Mouse (Mus musculus) midbrain, embryonic 14.5 days (tissue): ENCODE measurements at regions not wholly inside any gene's neighbourhood (a gene's known extent, or its start where the extent isn't known, plus 50 kb on each side); places are given as distances from the start of the nearest gene placed in this dataset.

Source experiments
- ATAC-seq: fragments of 200-750 bp; cut with Nextera tagmentation; 2 replicates; pipeline ENCODE4 v1.8.0; 2017; ENCODE audit warnings: moderate number of reproducible peaks, moderate library complexity; ENCODE audit not compliant: low FRiP score, low TSS enrichment
- DNase-seq: peaks from one replicate; pipeline ENCODE4 v3.0.0-alpha.2; 2015
- H3K27ac ChIP-seq: fragments of 300-500 bp; sonication (generic); replicated peaks from 2 replicates; pipeline ENCODE4 v1.5.1; 2014; ENCODE audit warnings: mild to moderate bottlenecking, low read depth, low read length, moderate library complexity
- H3K27me3 ChIP-seq: fragments of 300-500 bp; sonication (generic); 2 replicates; pipeline ENCODE4 v1.6.1; 2014; ENCODE audit warnings: low read length, control low read depth, mixed read lengths; ENCODE audit not compliant: control insufficient read depth, insufficient read depth
- H3K36me3 ChIP-seq: fragments of 300-500 bp; sonication (generic); 2 replicates; pipeline ENCODE4 v1.6.1; 2014; ENCODE audit warnings: low read length, control low read depth; ENCODE audit not compliant: control insufficient read depth, insufficient read depth
- H3K4me1 ChIP-seq: fragments of 300-500 bp; sonication (generic); 2 replicates; pipeline ENCODE4 v1.6.1; 2014; ENCODE audit warnings: mild to moderate bottlenecking, antibody characterized with exemption, low read length, control low read depth; ENCODE audit not compliant: control insufficient read depth, insufficient read depth
- H3K4me2 ChIP-seq: fragments of 300-500 bp; sonication (generic); 2 replicates; pipeline ENCODE4 v1.6.1; 2014; ENCODE audit warnings: mild to moderate bottlenecking, low read length, moderate library complexity
- H3K4me3 ChIP-seq: fragments of 300-500 bp; sonication (generic); replicated peaks from 2 replicates; pipeline ENCODE4 v1.5.1; 2014; ENCODE audit warnings: low read depth, low read length
- H3K9ac ChIP-seq: fragments of 300-500 bp; sonication (generic); replicated peaks from 2 replicates; pipeline ENCODE4 v1.6.1; 2014; ENCODE audit warnings: mild to moderate bottlenecking, low read length, moderate library complexity
- H3K9me3 ChIP-seq: fragments of 300-500 bp; sonication (generic); 2 replicates; pipeline ENCODE4 v1.6.1; 2016; ENCODE audit warnings: low read length, control low read depth, mixed read lengths; ENCODE audit not compliant: control insufficient read depth
- WGBS: fragments of 180-500 bp; shearing (Covaris S2); extraction: QIAGEN DNeasy Blood & Tissue Kit; methylation state at CpG from one replicate; pipeline ENCODE4 v1.1.7; 2014; 5-methylcytosine and 5-hydroxymethylcytosine counted together

GRCm38 (mm10) chr16:24165461-24166081, 176.9 kb upstream of the Bcl6 start:
- WGBS = 68% methylated on average over 11 of the region's 11 CpGs
- Histone ChIP-seq H3K4me3 (no peak overlapping the region), H3K27me3 (no peaks in the 10 kb centered on the region), H3K4me2 (no peak overlapping the region), H3K36me3 (no peaks in the 10 kb centered on the region), H3K9me3 (no peaks in the 10 kb centered on the region), H3K4me1 (no peaks in the 10 kb centered on the region), H3K9ac (no peak overlapping the region), H3K27ac (no peak overlapping the region)
- no peak for DNase-seq
- no peak for ATAC-seq

GRCm38 (mm10) chr16:24160705-24161285, 172.1 kb upstream of the Bcl6 start:
- Histone ChIP-seq H3K27ac (no peak overlapping the region), H3K36me3 (no peaks in the 10 kb centered on the region), H3K9me3 (no peaks in the 10 kb centered on the region), H3K27me3 (no peaks in the 10 kb centered on the region), H3K4me3 (no peak overlapping the region), H3K9ac (no peak overlapping the region), H3K4me2 (no peak overlapping the region), H3K4me1 (no peaks in the 10 kb centered on the region)
- ATAC-seq (no peak), DNase-seq (no peak)
- WGBS = 87% methylated on average over 5 of the region's 5 CpGs

GRCm38 (mm10) chr16:24159336-24159735, 170.7 kb upstream of the Bcl6 start:
- ATAC-seq (no peak), DNase-seq (no peak)
- Histone ChIP-seq H3K9ac (no peak overlapping the region), H3K27ac (no peak overlapping the region), H3K27me3 (no peaks in the 10 kb centered on the region), H3K4me2 (no peak overlapping the region), H3K36me3 (no peaks in the 10 kb centered on the region), H3K9me3 (no peaks in the 10 kb centered on the region), H3K4me3 (no peak overlapping the region), H3K4me1 (no peaks in the 10 kb centered on the region)
- WGBS = 90% methylated on average over 2 of the region's 2 CpGs

DNA sequence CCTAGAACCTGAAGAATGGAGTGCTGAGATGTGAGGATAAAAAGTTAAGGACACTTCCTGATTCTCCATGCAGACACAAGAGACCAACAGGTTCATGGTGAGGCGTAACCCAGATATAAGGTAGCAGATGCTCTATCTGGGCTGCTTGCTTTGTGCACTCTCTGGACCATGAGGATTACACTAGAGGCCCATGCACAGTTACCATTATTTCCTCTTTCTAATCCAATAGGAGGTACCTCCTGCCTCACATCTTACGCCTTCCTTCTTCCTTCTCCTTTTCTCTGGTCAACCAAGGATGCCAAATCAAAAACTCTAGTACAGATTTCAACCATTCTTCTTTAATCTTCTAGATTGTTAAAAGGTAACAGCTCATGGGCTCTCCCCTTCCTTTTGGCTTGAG, 169.1 kb upstream of the Bcl6 start:
- no peak overlapping the region for H3K4me2 ChIP-seq
- H3K27ac ChIP-seq = no peak overlapping the region
- ATAC-seq = no peak
- no peak for DNase-seq
- no peaks in the 10 kb centered on the region for H3K4me1 ChIP-seq
- WGBS = 95% methylated on average over 2 of the region's 2 CpGs
- H3K36me3 ChIP-seq = no peaks in the 10 kb centered on the region
- no peaks in the 10 kb centered on the region for H3K27me3 ChIP-seq
- no peaks in the 10 kb centered on the region for H3K9me3 ChIP-seq
- H3K4me3 ChIP-seq = no peak overlapping the region
- H3K9ac ChIP-seq = no peak overlapping the region

- Histone ChIP-seq H3K9ac (no peak overlapping the region), H3K9me3 (no peaks in the 10 kb centered on the region), H3K4me1 (no peaks in the 10 kb centered on the region), H3K27ac (no peak overlapping the region), H3K4me2 (no peak overlapping the region), H3K4me3 (no peak overlapping the region), H3K27me3 (no peaks in the 10 kb centered on the region), H3K36me3 (no peaks in the 10 kb centered on the region)
- ATAC-seq = no peak
- 80% methylated on average over 6 of the region's 6 CpGs for WGBS
- no peak for DNase-seq
Observed at GRCm38 (mm10) chr16:24156729-24157430, 168.2 kb upstream of the Bcl6 start.

DNA sequence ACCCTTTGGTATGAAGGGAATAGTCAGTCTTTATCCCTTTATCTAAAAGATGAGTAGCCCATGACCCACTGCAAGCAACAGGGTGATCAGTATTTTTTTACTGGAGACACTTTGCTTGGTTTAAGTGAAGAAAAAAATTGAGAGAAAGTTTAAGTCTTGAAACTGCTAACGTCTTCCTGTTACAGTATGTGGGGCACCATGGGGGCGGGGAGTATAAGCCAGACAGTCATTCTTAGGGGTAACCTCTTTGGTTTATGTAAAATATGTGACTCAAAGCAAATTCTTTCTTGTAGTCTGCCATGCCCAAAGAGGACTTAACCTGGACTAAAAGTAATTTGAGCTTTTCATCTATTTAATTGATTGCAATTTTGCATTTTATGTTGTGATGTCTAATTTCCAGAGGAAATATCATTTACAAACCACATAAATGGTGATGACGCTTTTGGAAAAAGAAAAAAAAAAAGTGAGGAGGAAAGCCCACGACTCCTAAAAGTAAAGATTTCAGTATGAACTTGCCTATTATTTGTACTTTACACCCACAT, 166.2 kb upstream of the Bcl6 start:
- no peak for DNase-seq
- Histone ChIP-seq H3K27me3 (no peaks in the 10 kb centered on the region), H3K36me3 (no peaks in the 10 kb centered on the region), H3K9ac (no peak overlapping the region), H3K9me3 (no peaks in the 10 kb centered on the region), H3K4me3 (no peak overlapping the region), H3K4me1 (no peaks in the 10 kb centered on the region), H3K27ac (no peak overlapping the region), H3K4me2 (no peak overlapping the region)
- WGBS = 88% methylated on average over 4 of the region's 4 CpGs
- no peak for ATAC-seq

GRCm38 (mm10) chr16:24153943-24154342, 165.3 kb upstream of the Bcl6 start:
- Histone ChIP-seq H3K4me1 (no peaks in the 10 kb centered on the region), H3K4me3 (no peak overlapping the region), H3K27ac (no peak overlapping the region), H3K9ac (no peak overlapping the region), H3K9me3 (no peaks in the 10 kb centered on the region), H3K27me3 (no peaks in the 10 kb centered on the region), H3K36me3 (no peaks in the 10 kb centered on the region), H3K4me2 (no peak overlapping the region)
- DNase-seq (no peak), ATAC-seq (no peak)
- WGBS = 84% methylated on average over 1 of the region's 1 CpGs

- ATAC-seq (no peak), DNase-seq (no peak)
- no peak overlapping the region for H3K4me3 ChIP-seq
- no peaks in the 10 kb centered on the region for H3K36me3 ChIP-seq
- H3K4me2 ChIP-seq = no peak overlapping the region
- H3K9ac ChIP-seq = no peak overlapping the region
- 93% methylated on average over 7 of the region's 7 CpGs for WGBS
- no peaks in the 10 kb centered on the region for H3K27me3 ChIP-seq
- H3K4me1 ChIP-seq = no peaks in the 10 kb centered on the region
- H3K9me3 ChIP-seq = no peaks in the 10 kb centered on the region
- H3K27ac ChIP-seq = no peak overlapping the region
Observed at GRCm38 (mm10) chr16:24151831-24152247, 163.2 kb upstream of the Bcl6 start.
